Mouse (Mus musculus) frontal cortex, postnatal 10 days (tissue): Measurements from ENCODE around the gene Obsl1.

ENCODE experiments used
- DNase-seq, 2 experiments: peaks; one replicate each; pipeline ENCODE4 v3.0.0; 2022; ENCODE audit warnings: low spot score in 2 of 2, mixed read lengths in 1 of 2

Gene Obsl1

DNA sequence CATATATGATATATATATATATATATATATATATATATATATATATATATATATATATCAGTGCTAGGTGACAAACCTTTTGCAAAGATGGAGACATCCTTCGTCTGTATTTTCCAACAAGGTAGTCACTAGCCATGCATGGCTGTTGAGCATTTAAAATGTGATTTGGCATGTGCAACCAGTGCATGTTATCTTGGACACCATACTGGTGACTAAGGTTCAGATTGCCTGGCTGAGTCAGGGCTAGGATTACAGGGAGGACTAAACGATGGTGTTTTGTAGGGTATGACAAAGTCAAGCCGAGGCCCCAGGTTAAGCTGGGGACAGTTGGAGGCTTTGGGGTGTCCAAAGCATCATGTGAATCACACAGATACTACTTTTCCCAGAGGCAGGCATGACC, 50.8 kb downstream of the Obsl1 start:
- no peak for DNase-seq

DNA sequence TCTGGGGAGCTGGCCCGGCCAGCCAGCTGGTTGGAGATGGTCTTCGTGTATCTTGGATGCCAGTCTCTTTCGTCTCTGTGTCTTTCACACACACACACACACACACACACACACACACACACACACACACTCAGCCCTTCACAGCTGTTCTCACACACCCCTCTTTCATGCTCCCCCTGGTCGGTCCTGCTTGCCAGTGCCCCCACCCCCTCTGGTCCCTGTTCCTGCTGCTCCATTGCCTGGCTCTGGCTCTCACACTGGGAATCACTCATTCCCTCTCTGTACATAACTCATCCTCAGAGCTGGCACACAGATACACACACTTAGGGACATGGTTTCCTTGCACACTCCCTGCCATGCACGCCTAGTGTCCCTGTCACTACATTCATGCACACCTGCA, 54.4 kb downstream of the Obsl1 start:
- DNase-seq, result no peak

DNA sequence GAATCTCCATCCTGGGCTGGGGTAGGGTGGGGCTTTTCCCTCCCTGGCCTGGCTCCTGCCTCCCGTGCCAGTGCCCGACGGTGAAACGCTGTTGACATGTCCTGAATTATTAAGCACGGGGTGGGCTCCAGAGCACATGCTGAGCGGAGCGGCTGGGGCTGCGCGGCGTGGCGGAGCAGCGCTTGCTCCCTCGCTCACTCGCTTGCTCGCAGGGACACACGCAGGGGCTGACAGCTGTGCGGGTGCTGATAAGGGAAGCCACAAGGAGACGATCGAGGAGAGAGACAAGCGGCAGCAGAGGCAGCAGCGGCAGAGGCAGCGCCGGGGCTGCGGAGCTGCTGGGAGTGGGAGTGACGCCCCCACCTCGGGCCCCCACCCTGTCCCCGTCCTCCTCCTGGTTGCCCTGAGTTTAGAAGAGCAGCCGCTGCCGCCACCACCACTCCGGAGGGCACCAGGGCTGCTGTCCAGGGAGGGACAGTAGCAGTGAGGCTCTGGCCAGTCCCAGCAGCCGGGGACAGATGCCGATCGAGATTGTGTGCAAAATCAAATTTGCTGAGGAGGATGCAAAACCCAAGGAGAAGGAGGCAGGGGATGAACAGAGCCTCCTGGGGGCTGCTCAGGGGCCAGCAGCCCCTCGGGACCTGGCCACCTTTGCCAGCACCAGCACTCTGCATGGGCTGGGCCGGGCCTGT, 55.8 kb downstream of the Obsl1 start, which contains the start of gene Asic4:
Gene Asic4 (plus strand): TSS at position 123 of the 692 bp plus-strand sequence.
- no peak for DNase-seq

DNA sequence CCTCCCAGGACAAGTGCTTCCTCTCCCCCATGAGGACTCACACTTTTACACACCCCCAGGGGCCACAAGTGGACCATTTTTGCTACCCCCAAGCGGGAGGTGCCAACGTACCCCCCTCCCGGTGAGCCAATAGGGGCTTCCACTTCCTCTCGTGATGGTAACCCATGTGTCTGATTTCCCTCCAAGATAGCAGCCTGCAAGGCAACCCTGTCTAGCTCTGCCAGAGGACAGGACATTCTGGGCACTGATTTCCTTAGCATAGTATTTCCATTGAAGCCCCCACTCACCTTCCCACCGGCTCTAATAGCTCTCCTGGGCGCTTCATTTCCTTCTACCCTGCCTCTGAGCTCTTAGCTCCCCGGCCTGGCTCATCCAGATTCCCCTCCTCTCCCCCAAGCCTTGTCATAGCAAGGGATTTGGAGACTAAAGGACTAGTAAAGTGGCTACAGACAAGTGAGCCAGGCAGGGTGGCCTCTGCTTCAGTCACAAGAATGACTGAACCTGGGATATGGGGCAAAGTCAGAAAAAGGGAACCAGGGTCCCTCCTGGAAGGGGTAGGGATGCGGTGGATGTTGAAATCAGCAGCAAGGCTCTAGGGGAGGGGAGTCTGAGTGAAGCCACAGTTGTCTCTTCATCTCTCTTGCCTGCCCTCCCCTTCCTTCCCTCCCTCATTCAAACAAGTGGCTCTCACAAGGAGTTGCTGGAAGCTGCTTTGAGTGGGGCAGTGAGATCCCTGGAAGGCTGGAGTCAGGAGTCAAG, 56.7 kb downstream of the Obsl1 start:
- DNase-seq, result no peak

DNA sequence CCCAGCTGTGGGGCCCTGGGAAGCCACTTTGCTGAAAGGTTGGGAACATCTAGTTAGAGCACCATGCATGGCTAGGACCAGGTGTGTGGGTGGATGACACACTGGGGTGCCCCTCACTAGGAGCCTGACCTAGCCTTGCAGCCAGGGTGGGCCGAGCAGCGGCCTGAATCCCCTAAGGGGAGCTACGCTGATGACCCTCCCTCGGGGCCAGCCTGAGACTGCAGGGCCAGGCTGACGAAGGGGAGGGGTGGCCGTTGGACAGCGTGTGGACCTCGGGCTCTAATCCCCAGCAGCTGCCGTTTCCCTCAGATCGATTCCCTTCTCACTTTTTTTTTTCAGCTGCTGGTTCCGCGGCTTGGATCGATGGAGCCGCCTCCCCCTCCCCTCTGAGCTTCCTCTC, 57.3 kb downstream of the Obsl1 start:
- DNase-seq, result no peak

DNA sequence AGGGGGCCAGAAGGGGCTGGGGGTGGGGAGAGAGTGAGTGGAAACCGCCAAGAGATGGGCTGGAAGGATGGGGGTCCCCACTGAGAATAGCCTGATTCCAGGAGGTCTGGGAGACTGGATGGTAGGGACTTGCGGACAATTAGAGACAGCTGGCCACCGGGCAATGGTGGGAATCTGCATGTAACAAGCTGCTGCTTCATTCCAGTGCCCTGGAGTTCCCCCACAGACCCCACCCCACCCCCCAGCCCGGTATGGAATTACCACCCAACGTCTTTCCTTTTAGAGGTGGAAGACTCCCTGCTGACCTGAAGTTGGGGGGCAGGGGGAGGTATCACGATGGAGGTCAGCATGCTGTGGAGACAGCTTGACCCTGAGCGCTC, 58.2 kb downstream of the Obsl1 start:
- DNase-seq, result no peak

DNA sequence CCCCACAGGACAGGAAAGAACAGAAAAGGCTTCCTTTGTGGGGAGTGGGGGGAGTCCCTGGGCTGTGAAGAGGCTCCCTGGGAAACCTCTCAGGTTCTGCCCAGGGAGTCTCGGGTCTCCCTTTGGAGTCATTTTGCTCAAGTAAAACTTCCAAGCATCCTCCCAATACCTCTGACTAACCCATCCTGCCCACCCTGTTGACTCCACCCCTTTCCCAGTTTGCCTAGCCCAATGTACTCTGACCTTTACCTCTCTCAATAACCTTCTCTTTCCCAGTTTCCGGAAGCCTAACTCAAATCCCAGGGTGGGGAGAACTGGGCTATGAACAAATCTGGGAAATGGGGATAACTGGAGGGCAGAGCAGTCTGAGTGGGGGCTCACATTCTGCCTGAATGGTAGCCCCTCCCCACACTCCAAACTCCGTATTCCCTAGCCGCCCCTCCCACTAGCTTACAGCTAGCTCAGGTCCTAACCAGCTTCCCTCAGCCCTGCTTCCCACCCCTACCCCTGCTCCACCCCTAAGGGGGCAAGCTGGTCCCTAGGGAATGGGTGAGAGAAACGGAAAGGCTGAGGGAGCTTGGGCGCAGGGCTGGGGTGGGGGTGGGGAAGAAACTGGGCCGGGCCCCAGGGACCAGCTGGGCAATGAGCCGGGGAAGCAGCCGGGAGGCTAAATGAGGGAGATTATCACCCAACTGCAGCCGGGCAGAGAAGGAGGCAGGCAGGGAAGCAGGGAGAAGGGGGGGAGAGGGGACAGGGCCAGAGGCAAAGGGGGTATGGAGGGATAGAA, 58.8 kb downstream of the Obsl1 start:
- no peak for DNase-seq

DNA sequence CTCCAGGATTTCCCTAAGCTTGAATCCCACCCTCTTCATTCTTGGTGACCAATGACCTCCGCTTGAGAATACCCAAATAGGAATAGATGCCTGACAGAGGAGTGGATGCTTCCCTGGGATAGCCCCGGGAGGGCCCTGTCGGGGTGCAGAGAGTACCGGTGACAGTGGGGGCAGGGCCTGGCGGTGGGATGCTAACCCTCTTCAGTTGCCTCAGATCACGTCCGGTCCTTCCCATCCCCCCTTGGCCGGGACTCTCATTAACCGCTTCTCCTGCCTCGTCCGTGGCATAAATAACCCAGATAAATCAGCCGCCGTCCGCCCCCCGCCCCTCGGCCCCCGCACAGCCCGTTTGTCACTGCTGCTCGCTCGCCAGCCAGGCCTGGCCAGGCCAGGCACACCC, 59.6 kb downstream of the Obsl1 start:
- no peak for DNase-seq

DNA sequence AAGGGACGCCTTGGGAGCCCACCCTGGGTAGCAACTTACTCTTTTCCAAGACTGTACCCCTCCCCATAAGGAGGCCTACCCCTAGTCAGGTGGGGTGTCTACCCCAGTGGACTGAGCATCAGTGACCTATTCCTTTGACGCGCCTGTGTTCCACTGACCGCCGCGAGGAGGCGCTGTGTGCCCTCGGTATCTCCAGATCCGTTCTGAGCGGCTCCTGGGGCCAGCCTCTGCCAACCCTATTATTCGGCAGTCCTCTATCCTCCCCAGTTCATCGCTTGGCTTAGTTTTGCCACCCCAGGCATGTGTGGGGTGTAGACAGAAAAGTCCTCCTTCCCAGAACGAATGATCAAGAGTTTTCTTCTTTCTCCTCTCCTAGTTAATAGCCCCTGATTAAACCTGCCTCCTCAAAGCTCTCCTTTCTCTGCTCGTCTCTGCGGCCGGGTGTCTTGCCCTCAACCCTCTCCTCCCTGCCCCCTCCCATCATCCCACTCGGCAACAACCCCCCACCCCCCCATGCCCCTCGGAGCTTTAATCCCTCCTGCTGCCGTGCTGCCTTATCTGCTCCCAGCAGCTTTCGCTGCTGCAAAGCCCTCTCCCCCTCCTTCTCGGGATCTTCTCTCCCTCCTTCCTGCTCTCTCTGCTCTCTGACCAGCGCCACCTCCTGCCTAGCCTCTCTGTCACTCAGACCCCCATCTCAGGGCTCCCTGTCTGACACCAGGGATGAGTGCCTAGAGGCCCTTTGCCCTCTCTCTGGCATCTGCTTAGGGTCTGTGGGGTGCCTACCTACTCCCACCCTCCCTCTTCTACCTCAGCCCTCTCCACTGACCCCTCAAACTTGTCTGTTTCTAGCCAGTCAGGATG, 60.3 kb downstream of the Obsl1 start:
- peak in 1 of 2 experiments; percentile 74 for DNase-seq

DNA sequence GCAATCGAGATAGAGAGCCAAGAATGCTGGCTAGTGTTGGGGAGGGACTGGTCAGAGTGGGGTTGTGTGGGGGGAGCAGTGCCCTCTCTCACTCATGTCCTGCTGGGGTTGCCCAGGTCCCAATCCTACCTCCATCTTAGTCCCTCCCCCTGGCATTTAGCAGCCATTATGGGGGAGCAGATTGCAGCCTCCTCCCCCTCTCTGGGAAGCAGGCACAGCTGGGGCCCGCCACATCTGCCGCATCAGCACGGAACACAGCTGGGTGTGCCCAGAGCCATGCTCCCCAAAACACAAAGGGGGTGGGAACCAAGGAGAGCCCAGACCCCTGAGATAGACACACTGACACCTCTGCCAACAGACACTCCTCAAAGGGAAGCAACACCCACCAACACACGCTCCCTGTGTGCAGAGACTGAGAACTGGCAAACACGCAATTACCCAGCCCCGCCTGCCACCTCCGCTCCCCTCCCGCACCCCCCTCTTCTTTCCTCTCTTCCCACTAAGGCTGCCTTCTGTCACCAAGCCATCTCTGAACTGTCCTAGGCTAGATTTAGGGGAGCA, 61.0 kb downstream of the Obsl1 start:
- DNase-seq, result peak in 1 of 2 experiments; percentile 55

DNA sequence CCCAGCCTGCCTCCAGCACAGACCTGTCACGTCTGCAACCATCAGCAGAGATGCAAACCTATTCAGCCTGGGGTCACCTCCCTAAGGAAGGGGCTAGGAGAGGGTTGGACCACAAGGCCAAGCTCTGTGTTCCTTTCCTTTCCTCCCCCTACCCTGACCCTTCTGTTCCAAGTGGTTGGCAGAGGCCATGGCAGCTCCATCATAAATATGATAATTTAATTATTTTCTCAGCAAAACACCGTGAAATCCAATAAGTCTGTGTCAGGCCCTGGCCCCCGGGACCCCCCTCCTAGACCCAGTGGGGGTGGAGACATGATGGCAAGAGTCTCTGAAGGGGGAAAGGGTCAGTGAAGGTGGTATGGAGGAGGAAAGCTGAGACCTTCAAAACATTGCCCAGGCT, 62.0 kb downstream of the Obsl1 start:
- no peak for DNase-seq

DNA sequence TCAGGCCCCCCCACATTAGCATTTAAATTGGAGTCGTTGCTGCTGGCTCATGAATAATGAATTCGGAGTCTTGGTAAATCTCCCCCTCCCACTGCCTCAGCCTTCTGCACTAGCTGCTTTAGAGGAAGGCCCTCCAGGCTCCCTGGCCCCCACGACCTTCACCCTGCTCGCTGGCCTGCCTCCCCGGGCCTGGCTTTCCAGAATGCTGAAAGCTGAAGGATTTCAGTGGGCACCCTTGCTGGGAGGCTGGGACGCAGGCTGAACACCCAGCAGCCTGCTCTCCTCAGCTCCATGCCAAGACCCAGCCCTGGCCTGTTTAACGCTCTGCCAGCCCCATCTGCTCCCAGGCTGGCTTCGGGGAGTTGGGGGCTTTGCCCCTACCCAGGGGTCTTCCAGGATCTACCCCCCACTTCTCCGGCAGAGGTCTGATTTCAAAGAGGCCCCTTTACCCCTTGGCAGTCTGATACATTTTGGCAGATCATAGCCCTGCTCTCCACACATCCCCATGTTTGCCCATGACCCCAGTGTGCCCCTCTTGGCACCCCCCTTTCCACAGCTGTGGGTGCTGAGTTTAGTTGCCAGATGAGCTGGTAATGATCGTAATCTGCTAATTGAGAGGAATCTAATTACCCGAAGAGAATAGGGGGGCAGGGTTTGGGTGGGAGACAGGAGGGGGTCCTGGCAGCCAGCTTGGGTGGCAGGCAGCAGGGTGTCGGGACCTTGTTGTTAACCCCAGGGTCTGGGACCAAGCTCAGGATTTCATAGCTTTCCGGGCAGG, 62.8 kb downstream of the Obsl1 start:
- DNase-seq, result no peak

DNA sequence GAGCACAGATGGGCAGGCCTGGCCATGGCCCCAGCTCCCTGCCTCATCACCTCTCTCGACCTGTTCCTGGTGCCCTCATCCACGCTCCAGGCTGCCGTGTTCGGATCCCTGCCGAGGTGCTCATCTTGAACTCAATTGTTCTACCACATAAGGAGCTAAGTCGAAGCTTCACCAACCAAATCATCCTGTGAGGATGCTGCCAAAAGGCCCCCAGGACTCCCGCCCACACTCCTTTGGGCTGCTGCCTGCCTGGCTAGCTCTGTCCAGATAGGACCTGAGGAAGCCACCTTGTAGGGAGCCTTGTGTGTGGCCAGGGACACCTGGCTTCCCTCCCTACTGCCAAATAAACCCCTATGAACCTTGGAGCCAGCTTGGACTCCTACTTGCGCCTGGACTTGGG, 63.4 kb downstream of the Obsl1 start:
- DNase-seq, result no peak

DNA sequence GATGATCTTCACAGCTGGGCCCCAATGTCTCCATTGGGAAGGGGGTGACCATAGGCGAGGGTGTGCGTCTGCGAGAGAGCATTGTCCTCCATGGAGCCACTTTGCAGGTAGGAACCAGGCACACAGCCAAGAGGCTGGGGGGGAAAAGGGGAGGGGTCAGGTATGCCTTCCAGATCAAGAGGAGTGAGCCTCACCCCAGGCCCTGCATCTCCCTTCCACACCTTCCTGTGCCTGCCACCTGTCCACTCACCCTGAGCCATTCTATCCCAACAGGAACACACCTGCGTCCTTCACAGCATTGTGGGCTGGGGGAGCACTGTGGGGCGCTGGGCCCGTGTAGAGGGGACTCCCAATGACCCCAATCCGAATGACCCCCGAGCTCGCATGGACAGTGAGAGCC, 64.1 kb downstream of the Obsl1 start:
- DNase-seq, result no peak

DNA sequence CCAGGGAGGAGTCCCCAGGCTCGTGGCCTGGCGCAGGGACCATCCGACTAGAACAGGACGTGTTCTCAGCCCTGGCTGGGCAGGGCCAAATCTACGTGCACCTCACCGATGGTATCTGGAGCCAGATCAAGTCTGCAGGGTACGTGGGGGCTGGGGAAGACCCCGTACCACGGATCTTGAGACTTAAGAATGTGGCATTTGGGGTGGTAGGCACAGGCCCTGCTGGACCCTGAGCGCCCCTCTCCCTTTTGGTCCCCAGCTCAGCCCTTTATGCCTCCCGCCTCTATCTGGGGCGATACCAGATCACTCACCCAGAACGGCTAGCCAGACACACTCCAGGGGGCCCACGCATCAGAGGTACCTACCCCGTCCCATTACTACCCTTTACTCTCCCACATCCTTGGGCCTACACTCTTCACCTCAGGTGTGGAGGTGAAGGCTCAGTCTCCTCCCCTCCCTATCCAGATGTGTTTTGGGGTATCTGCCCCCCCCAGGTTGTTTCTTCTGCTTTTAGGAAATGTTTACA, 64.7 kb downstream of the Obsl1 start:
- no peak for DNase-seq

DNA sequence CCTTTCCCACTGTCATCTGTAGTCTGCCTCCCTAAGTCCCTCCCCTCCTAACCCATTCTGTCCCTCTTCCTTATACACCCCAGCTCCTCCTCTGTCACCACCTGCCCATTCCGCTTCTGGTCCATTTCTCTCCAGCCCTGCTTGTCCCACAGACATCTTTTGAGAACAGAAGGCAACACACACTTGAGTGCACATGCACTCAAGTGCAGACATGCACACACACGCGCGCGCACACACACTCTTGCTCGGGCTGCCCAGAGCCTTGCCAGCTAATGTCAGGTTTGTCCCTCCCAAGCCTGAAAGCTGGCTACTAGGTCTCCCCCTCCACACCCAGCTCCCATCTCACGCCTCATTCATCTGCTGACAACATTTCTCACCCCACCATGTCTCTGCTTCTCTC, 65.6 kb downstream of the Obsl1 start:
- no peak for DNase-seq

DNA sequence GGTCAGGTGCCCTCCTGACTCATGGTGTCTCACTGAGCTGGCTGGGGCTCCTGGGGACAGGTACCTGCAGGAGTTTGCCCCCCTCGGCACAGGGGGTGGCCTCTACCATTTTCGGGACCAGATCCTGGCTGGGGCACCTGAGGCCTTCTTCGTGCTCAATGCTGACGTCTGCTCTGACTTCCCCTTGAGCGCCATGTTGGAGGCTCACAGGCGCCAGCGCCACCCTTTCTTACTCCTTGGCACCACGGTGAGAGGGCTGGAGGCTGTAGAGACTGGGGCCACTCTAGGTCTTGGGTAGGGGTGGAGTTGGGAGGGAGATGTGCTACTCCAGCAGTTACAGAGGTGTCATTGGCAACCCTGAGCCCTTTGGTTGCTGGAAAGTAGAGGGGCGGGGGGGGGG, 67.5 kb downstream of the Obsl1 start:
- DNase-seq, result no peak

DNA sequence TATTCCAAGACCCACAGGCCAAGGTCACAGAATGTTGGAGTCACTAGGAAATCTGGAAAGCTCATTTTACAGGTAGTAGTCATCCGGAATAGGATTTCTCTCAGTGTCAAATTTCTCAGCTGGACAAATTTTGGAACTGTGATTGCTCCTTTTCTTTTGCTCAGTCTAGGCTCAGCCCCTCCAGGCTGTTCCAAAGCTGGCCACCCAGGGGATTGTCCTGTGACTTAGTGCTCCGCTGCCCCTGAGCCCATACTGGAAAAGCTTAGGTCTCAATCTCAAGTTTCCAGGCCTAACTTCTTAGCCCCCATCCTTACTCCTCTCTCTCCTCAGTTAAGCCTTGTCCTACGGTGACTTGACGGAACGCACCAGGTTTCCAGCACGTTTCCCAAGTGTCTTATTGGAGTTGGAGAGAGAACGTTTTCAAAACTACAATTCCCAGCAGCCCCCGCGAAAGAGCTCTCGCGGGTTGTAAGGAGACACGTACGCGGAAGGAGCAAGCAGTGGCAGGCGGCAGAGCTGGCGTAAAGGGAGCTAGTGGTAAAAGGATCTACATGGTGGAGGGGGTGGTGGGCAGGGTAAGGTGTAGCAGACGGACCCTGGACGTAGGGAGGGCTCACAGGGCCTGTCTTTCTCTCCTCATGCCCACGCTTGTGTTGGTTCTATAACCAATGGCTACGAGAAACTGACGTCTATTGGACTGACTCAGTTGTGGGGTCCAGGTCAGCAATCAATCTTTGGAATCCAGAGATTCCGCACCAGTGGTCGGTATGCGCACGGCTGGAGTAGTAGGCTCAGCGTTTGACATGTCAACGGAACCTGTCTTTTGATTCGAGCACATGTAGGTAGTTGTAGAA, 70.5 kb downstream of the Obsl1 start, which contains the start of gene Gmppa:
Gene Gmppa (plus strand): TSS at position 456 of the 854 bp plus-strand sequence.
- peak; percentile 72 to 79 for DNase-seq
